ENCODE assay signal across 25 mouse cellular contexts in the genomic region with DNA sequence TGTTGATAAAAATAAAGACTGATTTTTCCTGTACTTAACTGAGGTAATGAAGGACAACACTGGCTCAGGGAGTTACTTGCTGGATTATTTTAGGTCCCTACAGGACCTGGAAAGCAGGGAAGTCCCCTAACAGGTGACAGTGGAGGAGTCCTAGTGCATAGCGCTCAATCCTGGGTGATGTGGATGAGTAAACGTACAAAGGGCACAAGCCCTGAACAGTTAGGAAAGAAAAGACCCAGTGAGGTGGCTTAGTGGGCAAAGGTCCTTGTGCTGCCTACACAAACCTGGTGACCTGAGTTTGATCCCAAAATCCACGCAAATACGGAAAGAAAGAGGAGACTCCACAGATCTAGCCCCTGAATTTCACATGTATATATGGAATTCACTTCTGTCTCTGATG.
DNase-seq lines count a peak whose midpoint lies in the region; ATAC-seq lines count a peak whose summit lies in the region.
"Had no signal": no experiment of that assay in that cellular context is flagged by ENCODE, and none has a peak within 500 bp of the region (broad histone marks: within the 10 kb centered on the region; RNA-seq: fewer than 3 reads in every experiment).

No protein-coding gene starts in this region.

- no peaks in the 10 kb centered on the region for H3K36me3 ChIP-seq in liver, embryonic 13.5 days
- H3K36me3 ChIP-seq: embryonic facial prominence, embryonic 12.5 days; heart, embryonic 12.5 days; hindbrain, embryonic 13.5 days; limb, embryonic 10.5 days; limb, embryonic 15.5 days; midbrain, embryonic 13.5 days had no signal

- peaks cover 26% of the 10 kb centered on the region for H3K4me1 ChIP-seq in liver, embryonic 13.5 days (replicated peaks)
- H3K4me1 ChIP-seq: hindbrain, embryonic 13.5 days; midbrain, embryonic 13.5 days had no signal

- H3K9ac ChIP-seq in liver, embryonic 13.5 days = no peak overlapping the region
- H3K9ac ChIP-seq: embryonic facial prominence, embryonic 12.5 days; heart, embryonic 12.5 days; hindbrain, embryonic 13.5 days; limb, embryonic 15.5 days; midbrain, embryonic 13.5 days had no signal

- 52% methylated on average over 4 of the region's 4 CpGs for WGBS in liver, embryonic 13.5 days (ENCODE audit: insufficient replicate concordance)

- ATAC-seq in liver, embryonic 13.5 days (ENCODE audit: low read depth) = peak; percentile 66
- ATAC-seq: forebrain, embryonic 14.5 days; midbrain, embryonic 13.5 days; Patski had no signal

- H3K27ac ChIP-seq in liver, embryonic 13.5 days = no peak overlapping the region
- H3K27ac ChIP-seq: embryonic facial prominence, embryonic 12.5 days; hindbrain, embryonic 13.5 days; limb, embryonic 10.5 days; limb, embryonic 15.5 days; macrophage; midbrain, embryonic 13.5 days had no signal

- no peak overlapping the region for H3K4me3 ChIP-seq in liver, embryonic 13.5 days (replicated peaks)
- H3K4me3 ChIP-seq: embryonic facial prominence, embryonic 12.5 days; heart, embryonic 12.5 days; hindbrain, embryonic 13.5 days; limb, embryonic 10.5 days; limb, embryonic 15.5 days; midbrain, embryonic 13.5 days had no signal

- H3K27me3 ChIP-seq in liver, embryonic 13.5 days = no peaks in the 10 kb centered on the region
- H3K27me3 ChIP-seq: embryonic facial prominence, embryonic 12.5 days; limb, embryonic 15.5 days; Patski had no signal

- H3K4me2 ChIP-seq in liver, embryonic 13.5 days = no peak overlapping the region
- H3K4me2 ChIP-seq: embryonic facial prominence, embryonic 12.5 days; heart, embryonic 12.5 days; hindbrain, embryonic 13.5 days; limb, embryonic 15.5 days; midbrain, embryonic 13.5 days had no signal

- H3K9me3 ChIP-seq in liver, embryonic 13.5 days (replicated peaks) = no peaks in the 10 kb centered on the region
- H3K9me3 ChIP-seq: embryonic facial prominence, embryonic 12.5 days; hindbrain, embryonic 13.5 days; limb, embryonic 10.5 days; limb, embryonic 15.5 days; midbrain, embryonic 13.5 days had no signal

- DNase-seq in kidney, adult 11 months = peak; percentile 33
- DNase-seq in kidney, postnatal 4 days = no peak
- DNase-seq in kidney, postnatal 25 days = peak; percentile 38 to 65
- no peak for DNase-seq in kidney, postnatal 10 days
- DNase-seq in liver, embryonic 13.5 days = no peak
- no peak for DNase-seq in right cerebral cortex, postnatal 25 days
- no peak for DNase-seq in heart, adult 11 months
- DNase-seq: adrenal gland, postnatal 10 days; cerebellum, adult 11 months; cerebellum, adult 9-10 months; cerebellum, postnatal 36 days; gastrocnemius, postnatal 25 days; heart, adult 18-20 months; heart, postnatal 4 days; layer of hippocampus, postnatal 36 days; thymus, postnatal 4 days had no signal

Comparison
In these comparisons a context has a peak if more than half of its experiments do, and no peak if none do; other contexts are left out.
1. DNase-seq: peak in kidney, adult 11 months (single experiment) and kidney, postnatal 25 days (2 of 2); none in kidney, postnatal 4 days (0 of 2), kidney, postnatal 10 days (single experiment), liver, embryonic 13.5 days (single experiment), right cerebral cortex, postnatal 25 days (single experiment) and heart, adult 11 months (single experiment).